Comparison of ENCODE assay signal across 30 mouse cellular contexts in the genomic region with DNA sequence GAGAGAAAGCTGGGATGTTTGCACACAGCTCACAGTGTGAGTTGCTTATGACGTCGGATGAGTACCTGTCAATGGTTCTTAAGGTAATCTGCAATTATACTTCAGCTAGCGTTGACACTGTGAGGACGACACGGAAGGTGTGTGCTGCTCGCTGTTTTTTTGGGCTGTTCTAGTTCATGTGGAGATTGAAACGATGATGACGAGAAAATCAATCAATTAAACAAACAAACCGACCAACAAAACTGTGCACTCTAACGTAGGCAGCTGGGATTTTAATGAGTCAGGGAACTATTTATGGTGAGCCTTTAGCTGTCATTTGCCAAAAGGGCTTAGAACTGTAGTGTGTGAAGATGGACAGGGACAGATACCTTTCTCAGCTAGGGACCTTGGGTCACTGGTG.
"Had no signal": no experiment of that assay in that cellular context is flagged by ENCODE, and none has a peak within 500 bp of the region (broad histone marks: within the 10 kb centered on the region; RNA-seq: fewer than 3 reads in every experiment).

No protein-coding gene starts in this region.

- DNase-seq: layer of hippocampus, postnatal 36 days; left cerebral cortex, postnatal 4 days; liver, embryonic 13.5 days; lung, adult 18-20 months; lung, adult 2 months; lung, embryonic 14.5 days; lung, postnatal 10 days; lung, postnatal 14 days; lung, postnatal 36 days; lung, postnatal 4 days; midbrain, embryonic 14.5 days had no signal

- H3K27ac ChIP-seq: left cerebral cortex, adult 2 months; limb, embryonic 10.5 days; limb, embryonic 12.5 days; limb, embryonic 13.5 days; limb, embryonic 15.5 days; liver, embryonic 13.5 days; liver, embryonic 14.5 days; lung, embryonic 15.5 days; macrophage; midbrain, embryonic 10.5 days; midbrain, embryonic 12.5 days; midbrain, embryonic 13.5 days; midbrain, embryonic 15.5 days; neural tube, embryonic 12.5 days; neural tube, embryonic 13.5 days had no signal

- H3K4me2 ChIP-seq: limb, embryonic 12.5 days; limb, embryonic 13.5 days; limb, embryonic 15.5 days; liver, embryonic 13.5 days; lung, embryonic 14.5 days; lung, embryonic 15.5 days; midbrain, embryonic 11.5 days; midbrain, embryonic 12.5 days; midbrain, embryonic 13.5 days; midbrain, embryonic 15.5 days; neural tube, embryonic 12.5 days; neural tube, embryonic 13.5 days had no signal

- H3K9me3 ChIP-seq: limb, embryonic 10.5 days; limb, embryonic 13.5 days; limb, embryonic 15.5 days; liver, embryonic 13.5 days; lung, embryonic 15.5 days; midbrain, embryonic 10.5 days; midbrain, embryonic 12.5 days; midbrain, embryonic 13.5 days; midbrain, embryonic 15.5 days; neural tube, embryonic 12.5 days; neural tube, embryonic 13.5 days had no signal

- H3K27me3 ChIP-seq: limb, embryonic 12.5 days; limb, embryonic 13.5 days; limb, embryonic 15.5 days; liver, embryonic 13.5 days; lung, embryonic 15.5 days; megakaryocyte, embryonic 14.5 days; midbrain, embryonic 12.5 days; midbrain, embryonic 13.5 days; midbrain, embryonic 15.5 days; neural tube, embryonic 12.5 days; neural tube, embryonic 13.5 days had no signal

- H3K4me3 ChIP-seq: left cerebral cortex, adult 2 months; limb, embryonic 10.5 days; limb, embryonic 12.5 days; limb, embryonic 13.5 days; limb, embryonic 15.5 days; liver, embryonic 13.5 days; lung, embryonic 15.5 days; megakaryocyte, embryonic 14.5 days; midbrain, embryonic 10.5 days; midbrain, embryonic 12.5 days; midbrain, embryonic 13.5 days; midbrain, embryonic 15.5 days; myocyte; neural tube, embryonic 12.5 days; neural tube, embryonic 13.5 days had no signal

- H3K36me3 ChIP-seq: limb, embryonic 10.5 days; limb, embryonic 12.5 days; limb, embryonic 13.5 days; limb, embryonic 15.5 days; liver, embryonic 13.5 days; lung, embryonic 15.5 days; midbrain, embryonic 10.5 days; midbrain, embryonic 12.5 days; midbrain, embryonic 13.5 days; midbrain, embryonic 15.5 days; neural tube, embryonic 12.5 days; neural tube, embryonic 13.5 days had no signal

- ATAC-seq: lung, postnatal 0 days; midbrain, embryonic 13.5 days; midbrain, embryonic 15.5 days; midbrain, embryonic 16.5 days had no signal

- H3K9ac ChIP-seq: limb, embryonic 12.5 days; limb, embryonic 13.5 days; limb, embryonic 15.5 days; liver, embryonic 13.5 days; liver, embryonic 14.5 days; lung, embryonic 14.5 days; lung, embryonic 15.5 days; midbrain, embryonic 12.5 days; midbrain, embryonic 13.5 days; midbrain, embryonic 15.5 days; neural tube, embryonic 12.5 days; neural tube, embryonic 13.5 days had no signal
